In the genomic region with DNA sequence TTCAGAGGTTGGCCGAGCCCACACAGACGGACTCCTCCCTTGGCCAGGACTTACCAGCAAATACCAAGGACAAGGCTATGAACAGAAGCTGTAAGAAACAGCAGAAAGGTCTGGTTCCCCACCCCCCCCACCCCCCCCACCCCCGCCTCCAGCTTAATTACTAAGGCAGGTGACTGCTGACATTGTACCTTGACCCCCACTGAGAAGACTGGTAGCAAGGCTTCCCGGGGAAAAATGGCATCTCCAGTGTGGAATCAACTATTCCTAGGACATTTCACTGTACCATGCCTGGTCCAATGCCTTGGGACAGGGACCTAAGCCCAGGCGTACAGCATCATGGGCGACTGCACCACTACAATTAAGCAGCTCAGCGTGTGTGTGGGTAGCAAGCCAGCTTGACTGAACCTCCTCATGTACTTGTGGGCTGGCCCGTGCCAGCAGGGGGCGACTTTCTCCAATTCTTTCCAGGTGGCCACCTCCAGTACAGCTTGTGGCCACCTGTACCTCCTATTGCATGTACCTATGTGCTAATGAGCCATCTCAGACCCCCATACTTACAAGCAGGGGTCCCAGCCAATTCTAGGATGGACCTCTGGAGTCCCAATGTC, we compare ENCODE assay signal across 8 mouse cellular contexts. TPM values are rescaled to one million over a fixed set of nuclear protein-coding genes. Genes with fewer than 3 reads are reported as not detected.
DNase-seq lines count a peak whose midpoint lies in the region; ATAC-seq and TF ChIP-seq lines count a peak whose summit lies in the region.

No protein-coding gene starts in this region.

- 0 out of 2 replicates have a peak, but pooled peaks cover 4% of the 10 kb centered on the region for H3K9me3 ChIP-seq in embryonic facial prominence, embryonic 10.5 days
- H3K9me3 ChIP-seq in heart, embryonic 10.5 days = no peaks in the 10 kb centered on the region
- no peaks in the 10 kb centered on the region for H3K9me3 ChIP-seq in kidney, postnatal 0 days (replicated peaks; ENCODE audit: low read length)
- no peaks in the 10 kb centered on the region for H3K9me3 ChIP-seq in neural tube, embryonic 11.5 days (ENCODE audit: control insufficient read depth, low read length)

- no peak for TF ChIP-seq POLR2A in spleen, adult 2 months (IDR thresholded peaks at IDR 0.05; ENCODE audit: low read depth, low read length)
- no peak for TF ChIP-seq POLR2A in liver, adult 2 months (IDR thresholded peaks at IDR 0.05; ENCODE audit: extremely low read depth, insufficient read depth, low read length)

- no peak overlapping the region for H3K9ac ChIP-seq in kidney, postnatal 0 days (ENCODE audit: low read depth, low read length)
- no peak overlapping the region for H3K9ac ChIP-seq in liver, adult 2 months (ENCODE audit: low read depth, low read length)
- no peak overlapping the region for H3K9ac ChIP-seq in neural tube, embryonic 11.5 days (ENCODE audit: low read length)

- H3K4me1 ChIP-seq in spleen, adult 2 months (ENCODE audit: control insufficient read depth, insufficient read depth, insufficient read length) = no peaks in the 10 kb centered on the region
- H3K4me1 ChIP-seq in embryonic facial prominence, embryonic 10.5 days = peaks cover 10% of the 10 kb centered on the region; the same call in 1 of the 2 replicates
- no peaks in the 10 kb centered on the region for H3K4me1 ChIP-seq in heart, embryonic 10.5 days
- no peaks in the 10 kb centered on the region for H3K4me1 ChIP-seq in kidney, postnatal 0 days (replicated peaks; ENCODE audit: insufficient read depth, low read length)
- 0 out of 2 replicates have a peak, but pooled peaks cover 3% of the 10 kb centered on the region for H3K4me1 ChIP-seq in liver, adult 2 months (ENCODE audit: control insufficient read depth, insufficient read depth, low read length)
- no peaks in the 10 kb centered on the region for H3K4me1 ChIP-seq in neural tube, embryonic 11.5 days (ENCODE audit: control insufficient read depth, insufficient read depth, low read length)

- ATAC-seq in kidney, postnatal 0 days (replicated peaks; ENCODE audit: low FRiP score, low read depth) = peak; percentile 62; the same call in 1 of the 2 replicates
- no peak for ATAC-seq in neural tube, embryonic 11.5 days (ENCODE audit: insufficient read depth, low FRiP score, low TSS enrichment)

- H3K4me2 ChIP-seq in kidney, postnatal 0 days (ENCODE audit: low read length) = no peak overlapping the region
- H3K4me2 ChIP-seq in neural tube, embryonic 11.5 days (ENCODE audit: low read depth) = no peak overlapping the region

- WGBS in spleen, adult 2 months = 36% methylated on average over 9 of the region's 9 CpGs
- 33% methylated on average over 9 of the region's 9 CpGs for WGBS in embryonic facial prominence, embryonic 10.5 days
- WGBS in heart, embryonic 10.5 days = 36% methylated on average over 9 of the region's 9 CpGs
- WGBS in kidney, postnatal 0 days = 30% methylated on average over 9 of the region's 9 CpGs
- WGBS in liver, adult 2 months = 28% methylated on average over 9 of the region's 9 CpGs
- WGBS in neural tube, embryonic 11.5 days = 35% methylated on average over 9 of the region's 9 CpGs

- H3K36me3 ChIP-seq in spleen, adult 2 months (ENCODE audit: control insufficient read depth, insufficient read depth, low read length) = no peaks in the 10 kb centered on the region
- no peaks in the 10 kb centered on the region for H3K36me3 ChIP-seq in embryonic facial prominence, embryonic 10.5 days (replicated peaks)
- H3K36me3 ChIP-seq in heart, embryonic 10.5 days = no peaks in the 10 kb centered on the region
- no peaks in the 10 kb centered on the region for H3K36me3 ChIP-seq in kidney, postnatal 0 days (ENCODE audit: insufficient read depth, low read length)
- no peaks in the 10 kb centered on the region for H3K36me3 ChIP-seq in liver, adult 2 months (ENCODE audit: control insufficient read depth, insufficient read depth, low read length)
- no peaks in the 10 kb centered on the region for H3K36me3 ChIP-seq in neural tube, embryonic 11.5 days (ENCODE audit: control insufficient read depth, insufficient read depth, low read length)

- no peak overlapping the region for H3K27ac ChIP-seq in spleen, adult 2 months (ENCODE audit: insufficient read depth, low read length)
- no peak overlapping the region for H3K27ac ChIP-seq in embryonic facial prominence, embryonic 10.5 days (replicated peaks)
- no peak overlapping the region for H3K27ac ChIP-seq in heart, embryonic 10.5 days
- no peak overlapping the region for H3K27ac ChIP-seq in kidney, postnatal 0 days
- no peak overlapping the region for H3K27ac ChIP-seq in liver, adult 2 months (replicated peaks; ENCODE audit: insufficient read depth, low read depth, low read length)
- no peak overlapping the region for H3K27ac ChIP-seq in neural tube, embryonic 11.5 days (ENCODE audit: low read depth, low read length)

- DNase-seq in spleen, adult 2 months (ENCODE audit: low read depth in 1 of 2, low spot score in 2 of 2) = peak in 1 of 2 experiments; percentile 25
- DNase-seq in spleen, adult 12 weeks (ENCODE audit: low spot score) = no peak
- DNase-seq in embryonic facial prominence, embryonic 10.5 days (ENCODE audit: low spot score) = peak; percentile 82
- peak; percentile 83 for DNase-seq in heart, embryonic 10.5 days (ENCODE audit: low spot score)
- peak; percentile 84 for DNase-seq in kidney, postnatal 0 days (ENCODE audit: low spot score)
- peak; percentile 64 for DNase-seq in liver, adult 2 months (ENCODE audit: extremely low read depth, low read depth, low spot score)
- peak; percentile 79 for DNase-seq in neural tube, embryonic 11.5 days (ENCODE audit: low spot score)
- DNase-seq in testis, postnatal 14 days (ENCODE audit: low spot score) = peak; percentile 42

- 0 out of 2 replicates have a peak, but pooled peaks have one; percentile 22 for TF ChIP-seq CTCF in spleen, adult 2 months (IDR thresholded peaks at IDR 0.05; ENCODE audit: extremely low read depth, insufficient read depth, insufficient read length, insufficient replicate concordance)
- TF ChIP-seq CTCF in kidney, postnatal 0 days (IDR thresholded peaks at IDR 0.05; ENCODE audit: low read depth) = peak; percentile 89
- peak; percentile 91 for TF ChIP-seq CTCF in liver, adult 2 months (IDR thresholded peaks at IDR 0.05; ENCODE audit: low read depth, low read length)

- H3K79me2 ChIP-seq in liver, adult 2 months (ENCODE audit: control insufficient read depth, insufficient read depth, low read length) = no peaks in the 10 kb centered on the region

- no peak overlapping the region for H3K4me3 ChIP-seq in spleen, adult 2 months (ENCODE audit: extremely low read depth, insufficient read depth, insufficient read length)
- H3K4me3 ChIP-seq in embryonic facial prominence, embryonic 10.5 days = no peak overlapping the region
- no peak overlapping the region for H3K4me3 ChIP-seq in heart, embryonic 10.5 days
- no peak overlapping the region for H3K4me3 ChIP-seq in kidney, postnatal 0 days (replicated peaks; ENCODE audit: low read depth, low read length)
- no peak overlapping the region for H3K4me3 ChIP-seq in liver, adult 2 months (ENCODE audit: insufficient read depth, low read depth, low read length)
- no peak overlapping the region for H3K4me3 ChIP-seq in neural tube, embryonic 11.5 days (ENCODE audit: low read depth, low read length)

- H3K27me3 ChIP-seq in spleen, adult 2 months (ENCODE audit: control insufficient read depth, insufficient read depth, low read length) = no peaks in the 10 kb centered on the region
- no peaks in the 10 kb centered on the region for H3K27me3 ChIP-seq in embryonic facial prominence, embryonic 10.5 days (replicated peaks; ENCODE audit: low read depth, poor library complexity, severe bottlenecking)
- H3K27me3 ChIP-seq in heart, embryonic 10.5 days (ENCODE audit: insufficient read depth, poor library complexity, severe bottlenecking) = peaks cover 20% of the 10 kb centered on the region
- no peaks in the 10 kb centered on the region for H3K27me3 ChIP-seq in kidney, postnatal 0 days (ENCODE audit: insufficient read depth, low read length)
- H3K27me3 ChIP-seq in liver, adult 2 months (ENCODE audit: control insufficient read depth, insufficient read depth, low read length) = no peaks in the 10 kb centered on the region
- H3K27me3 ChIP-seq in neural tube, embryonic 11.5 days (ENCODE audit: control insufficient read depth, insufficient read depth, low read length) = no peaks in the 10 kb centered on the region

RNA-seq across cellular contexts. Expression of gene Gm5294, which starts 37.2 kb away (rescaled TPM):
- not detected in 2 replicates for polyA plus RNA-seq in spleen, adult 2 months (2012; rRNA removed)
- not detected in 2 replicates for polyA plus RNA-seq in embryonic facial prominence, embryonic 10.5 days (2016; fragmentation: Nextera tagmentation; extraction: Ambion mirVana)
- polyA plus RNA-seq in heart, embryonic 10.5 days (2016; fragmentation: Nextera tagmentation; extraction: Ambion mirVana) = not detected in 2 replicates
- not detected in 2 replicates for polyA plus RNA-seq in kidney, postnatal 0 days (2015; fragmentation: Nextera tagmentation; extraction: Ambion mirVana)
- total RNA-seq in liver, adult 2 months (2014; rRNA removed) = not detected in 2 replicates
- polyA plus RNA-seq in liver, adult 2 months (2012; rRNA removed) = not detected in 2 replicates
- polyA plus RNA-seq in neural tube, embryonic 11.5 days (2014; fragmentation: Nextera tagmentation; extraction: Ambion mirVana) = not detected in 2 replicates

Comparison
In these comparisons a context has a peak if more than half of its experiments do, and no peak if none do; other contexts are left out.
1. CTCF ChIP-seq: peak in every context shown above with its lines; median percentile 91 in liver, adult 2 months; 89 in kidney, postnatal 0 days; 22 in spleen, adult 2 months.